Mouse (Mus musculus) embryonic facial prominence, embryonic 15.5 days (tissue): ENCODE measurements at regions not wholly inside any gene's neighbourhood (a gene's known extent, or its start where the extent isn't known, plus 50 kb on each side); places are given as distances from the start of the nearest gene placed in this dataset.
"Not testable (repeated sequence)": the region's sequence is repeated elsewhere in the genome, so short reads cannot be mapped to it uniquely, and the experiment has no call there.

Source experiments
- ATAC-seq: fragments of 200-750 bp; cut with Nextera tagmentation; 2 replicates; pipeline ENCODE4 v1.8.0; 2017; ENCODE audit warnings: low read depth, moderate TSS enrichment; ENCODE audit not compliant: insufficient number of reproducible peaks, low FRiP score, low TSS enrichment
- H3K27ac ChIP-seq: fragments of 300-500 bp; sonication (generic); replicated peaks from 2 replicates; pipeline ENCODE4 v1.5.1; 2015; ENCODE audit warnings: mild to moderate bottlenecking, inconsistent platforms
- H3K27me3 ChIP-seq: fragments of 300-500 bp; sonication (generic); 2 replicates; pipeline ENCODE4 v1.6.1; 2015; ENCODE audit warnings: inconsistent platforms
- H3K36me3 ChIP-seq: fragments of 300-500 bp; sonication (generic); 2 replicates; pipeline ENCODE4 v1.6.1; 2015; ENCODE audit warnings: mild to moderate bottlenecking, inconsistent platforms
- H3K4me1 ChIP-seq: fragments of 300-500 bp; sonication (generic); 2 replicates; pipeline ENCODE4 v1.6.1; 2015; ENCODE audit warnings: inconsistent platforms
- H3K4me2 ChIP-seq: fragments of 300-500 bp; sonication (generic); replicated peaks from 2 replicates; pipeline ENCODE4 v1.6.1; 2015; ENCODE audit warnings: mild to moderate bottlenecking, inconsistent platforms
- H3K4me3 ChIP-seq: fragments of 300-500 bp; sonication (generic); replicated peaks from 2 replicates; pipeline ENCODE4 v1.5.1; 2015; ENCODE audit warnings: mild to moderate bottlenecking, inconsistent platforms
- H3K9ac ChIP-seq: fragments of 300-500 bp; sonication (generic); 2 replicates; pipeline ENCODE4 v1.6.1; 2015; ENCODE audit warnings: inconsistent platforms
- H3K9me3 ChIP-seq: fragments of 300-500 bp; sonication (generic); replicated peaks from 2 replicates; pipeline ENCODE4 v1.6.1; 2016; ENCODE audit warnings: inconsistent platforms
- WGBS: fragments of 180-500 bp; shearing (Covaris S2); methylation state at CpG from one replicate; pipeline ENCODE4 v1.1.7; 2015; 5-methylcytosine and 5-hydroxymethylcytosine counted together

DNA sequence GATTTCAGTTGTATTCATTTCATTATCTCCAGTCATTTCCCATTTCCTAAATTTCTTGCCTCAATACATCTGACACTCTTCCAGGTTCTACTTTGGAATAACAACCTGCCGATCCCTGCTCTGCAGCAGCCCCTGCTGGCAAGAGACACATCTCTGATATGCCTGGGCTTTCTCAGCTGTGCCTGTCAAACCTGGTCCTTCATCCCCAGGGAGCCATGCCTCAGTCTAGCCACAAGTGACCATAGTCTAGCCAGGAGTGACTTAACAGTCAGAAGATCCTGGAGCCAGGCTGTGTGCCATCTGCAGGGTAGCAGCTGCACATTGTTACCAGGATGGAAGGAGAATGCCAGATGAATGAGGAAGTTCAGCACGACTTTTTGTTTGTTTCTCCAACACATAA is 833.2 kb downstream of the Diaph3 start:
- ATAC-seq, result no peak
- no peak overlapping the region for H3K4me3 ChIP-seq
- H3K9me3 ChIP-seq, result no peaks in the 10 kb centered on the region
- no peaks in the 10 kb centered on the region for H3K36me3 ChIP-seq
- H3K27ac ChIP-seq, result no peak overlapping the region
- no peak overlapping the region for H3K4me2 ChIP-seq
- no peaks in the 10 kb centered on the region for H3K27me3 ChIP-seq
- no peak overlapping the region for H3K9ac ChIP-seq
- WGBS, result 29% methylated on average over 2 of the region's 2 CpGs
- no peaks in the 10 kb centered on the region for H3K4me1 ChIP-seq

DNA sequence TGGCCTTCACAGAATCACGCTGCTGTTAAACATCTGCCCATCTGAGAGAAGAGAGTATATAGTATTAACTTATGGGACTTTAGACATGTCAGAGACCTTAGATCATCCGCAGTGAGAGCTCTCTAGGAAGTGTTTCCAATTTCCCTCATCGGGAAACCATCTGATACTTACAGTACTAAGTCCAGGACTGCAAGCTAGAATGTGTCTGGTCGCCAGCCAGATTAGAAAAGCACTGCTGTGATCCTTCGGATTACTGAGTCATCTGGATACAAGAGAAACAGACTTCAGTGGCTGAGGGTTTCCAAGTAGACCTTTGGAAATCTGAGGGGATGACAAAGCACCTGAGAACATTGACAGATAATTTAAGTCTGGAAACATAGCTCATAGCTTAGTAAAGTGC is 839.4 kb downstream of the Diaph3 start:
- Histone ChIP-seq H3K9ac (no peak overlapping the region), H3K9me3 (no peaks in the 10 kb centered on the region), H3K27me3 (no peaks in the 10 kb centered on the region), H3K4me2 (no peak overlapping the region), H3K27ac (no peak overlapping the region), H3K4me1 (no peaks in the 10 kb centered on the region), H3K36me3 (no peaks in the 10 kb centered on the region), H3K4me3 (no peak overlapping the region)
- ATAC-seq, result no peak
- 68% methylated on average over 5 of the region's 5 CpGs for WGBS

GRCm38 (mm10) chr14:86300811-86301210 is 840.2 kb downstream of the Diaph3 start:
- no peak overlapping the region for H3K9ac ChIP-seq
- no peak overlapping the region for H3K4me3 ChIP-seq
- H3K27ac ChIP-seq, result no peak overlapping the region
- no peak for ATAC-seq
- H3K4me2 ChIP-seq, result no peak overlapping the region
- no peaks in the 10 kb centered on the region for H3K27me3 ChIP-seq
- no peaks in the 10 kb centered on the region for H3K9me3 ChIP-seq
- H3K4me1 ChIP-seq, result no peaks in the 10 kb centered on the region
- H3K36me3 ChIP-seq, result no peaks in the 10 kb centered on the region
- WGBS, result 85% methylated on average over 1 of the region's 1 CpGs

DNA sequence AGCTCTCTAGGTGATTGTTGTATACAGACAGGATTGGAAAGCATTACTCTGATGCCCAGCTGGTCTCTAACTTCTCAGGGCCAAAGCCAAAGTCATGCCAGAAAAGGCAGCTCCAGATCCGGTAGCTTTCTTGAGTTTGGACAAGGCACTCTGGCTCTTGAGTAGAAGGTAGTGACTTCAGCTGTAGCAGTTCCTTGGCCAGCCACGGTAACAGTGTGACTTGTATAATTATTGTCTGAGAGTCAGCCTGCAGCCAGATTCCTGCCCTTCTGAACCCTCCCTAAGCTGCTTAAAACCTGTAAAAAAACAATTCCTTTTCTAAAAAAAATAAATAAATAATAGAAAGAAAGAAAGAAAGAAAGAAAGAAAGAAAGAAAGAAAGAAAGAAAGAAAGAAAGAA is 843.0 kb downstream of the Diaph3 start:
- H3K4me1 ChIP-seq, result no peaks in the 10 kb centered on the region
- no peak for ATAC-seq
- H3K9ac ChIP-seq, result no peak overlapping the region
- H3K4me2 ChIP-seq, result no peak overlapping the region
- no peaks in the 10 kb centered on the region for H3K27me3 ChIP-seq
- no peak overlapping the region for H3K27ac ChIP-seq
- WGBS, result 65% methylated on average over 2 of the region's 2 CpGs
- no peak overlapping the region for H3K4me3 ChIP-seq
- no peaks in the 10 kb centered on the region for H3K9me3 ChIP-seq
- no peaks in the 10 kb centered on the region for H3K36me3 ChIP-seq

DNA sequence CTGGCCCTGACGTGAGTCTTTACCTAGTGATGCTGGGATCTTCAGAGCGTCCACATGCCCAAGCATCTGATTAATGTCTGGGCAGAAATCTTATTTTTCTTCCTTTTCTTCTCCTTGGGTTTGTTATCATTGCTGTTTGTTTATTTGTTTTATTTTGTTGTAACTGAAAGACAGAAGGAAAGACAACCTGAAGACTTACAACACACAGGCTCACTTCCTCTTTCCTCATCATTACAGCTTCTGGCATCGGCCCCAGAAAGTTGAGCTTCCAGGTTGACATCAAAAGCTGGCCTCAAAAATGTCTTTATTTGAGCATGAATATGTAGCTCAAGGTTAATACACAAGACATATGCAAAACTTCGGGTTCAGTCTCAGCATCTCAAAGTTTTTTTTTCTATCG is 846.4 kb downstream of the Diaph3 start:
- H3K4me3 ChIP-seq, H3K9me3 ChIP-seq, H3K27me3 ChIP-seq, H3K4me2 ChIP-seq, H3K36me3 ChIP-seq, H3K4me1 ChIP-seq, H3K9ac ChIP-seq, H3K27ac ChIP-seq, ATAC-seq: not testable (repeated sequence)
- 82% methylated on average over 5 of the region's 5 CpGs for WGBS

DNA sequence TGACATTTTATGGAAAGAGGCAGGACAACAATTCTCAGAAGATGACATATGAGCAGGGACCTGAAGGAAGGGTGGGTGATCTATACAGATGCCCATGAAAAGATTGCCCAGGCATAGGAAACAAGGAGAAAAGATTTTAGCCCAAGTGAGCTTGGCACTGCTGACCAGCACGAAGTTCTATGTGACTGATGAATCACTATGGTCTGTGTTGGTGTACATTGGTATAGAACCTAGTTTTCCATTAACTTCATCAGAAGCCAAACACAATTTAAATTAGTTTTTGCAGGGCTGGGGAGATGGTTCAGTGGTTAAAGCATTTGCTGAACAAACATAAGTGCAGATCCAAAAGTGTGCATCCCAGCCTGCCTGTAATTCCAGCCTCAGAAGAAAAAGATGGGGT is 847.2 kb downstream of the Diaph3 start:
- WGBS, result 85% methylated on average over 1 of the region's 1 CpGs
- H3K4me3 ChIP-seq, result no peak overlapping the region
- H3K9ac ChIP-seq, result no peak overlapping the region
- ATAC-seq, result no peak
- H3K4me2 ChIP-seq, result no peak overlapping the region
- H3K4me1 ChIP-seq, result no peaks in the 10 kb centered on the region
- H3K36me3 ChIP-seq, result no peaks in the 10 kb centered on the region
- H3K27me3 ChIP-seq, result no peaks in the 10 kb centered on the region
- no peaks in the 10 kb centered on the region for H3K9me3 ChIP-seq
- H3K27ac ChIP-seq, result no peak overlapping the region

GRCm38 (mm10) chr14:86293371-86293770 is 847.7 kb downstream of the Diaph3 start:
- no peaks in the 10 kb centered on the region for H3K9me3 ChIP-seq
- H3K4me3 ChIP-seq, result no peak overlapping the region
- no peak overlapping the region for H3K27ac ChIP-seq
- WGBS, result 48% methylated on average over 3 of the region's 3 CpGs
- no peaks in the 10 kb centered on the region for H3K36me3 ChIP-seq
- H3K27me3 ChIP-seq, result no peaks in the 10 kb centered on the region
- H3K9ac ChIP-seq, result no peak overlapping the region
- H3K4me2 ChIP-seq, result no peak overlapping the region
- ATAC-seq, result no peak
- H3K4me1 ChIP-seq, result no peaks in the 10 kb centered on the region

DNA sequence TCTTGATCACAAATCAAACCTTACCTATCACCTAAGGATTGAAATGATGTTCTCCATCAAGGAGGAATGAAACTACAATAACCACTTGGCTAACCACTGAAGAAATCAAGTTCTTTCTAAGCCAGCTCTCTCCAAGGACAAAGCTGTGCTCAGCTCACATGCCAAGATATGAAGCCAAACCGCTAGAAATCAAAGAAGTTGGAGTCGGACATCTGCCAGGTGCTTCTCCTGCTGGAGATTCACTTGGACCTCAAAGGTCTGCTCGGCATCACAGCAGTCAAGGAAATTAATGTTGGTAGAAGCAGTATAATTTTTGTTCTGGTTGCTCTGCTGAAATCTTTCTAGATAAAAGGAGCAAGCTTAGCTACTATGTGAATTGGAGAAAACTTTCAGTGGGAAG is 850.5 kb downstream of the Diaph3 start:
- H3K36me3 ChIP-seq, result no peaks in the 10 kb centered on the region
- H3K27me3 ChIP-seq, result no peaks in the 10 kb centered on the region
- no peak overlapping the region for H3K4me2 ChIP-seq
- H3K9me3 ChIP-seq, result no peaks in the 10 kb centered on the region
- H3K4me1 ChIP-seq, result no peaks in the 10 kb centered on the region
- ATAC-seq, result no peak
- 86% methylated on average over 3 of the region's 3 CpGs for WGBS
- H3K9ac ChIP-seq, result no peak overlapping the region
- H3K4me3 ChIP-seq, result no peak overlapping the region
- no peak overlapping the region for H3K27ac ChIP-seq

- H3K4me2 ChIP-seq, result no peak overlapping the region
- H3K9me3 ChIP-seq, result no peaks in the 10 kb centered on the region
- 37% methylated on average over 8 of the region's 8 CpGs for WGBS
- no peak overlapping the region for H3K9ac ChIP-seq
- no peaks in the 10 kb centered on the region for H3K27me3 ChIP-seq
- H3K4me3 ChIP-seq, result no peak overlapping the region
- no peaks in the 10 kb centered on the region for H3K36me3 ChIP-seq
- no peak for ATAC-seq
- H3K27ac ChIP-seq, result no peak overlapping the region
- no peaks in the 10 kb centered on the region for H3K4me1 ChIP-seq
These were observed 879.3 kb downstream of the Diaph3 start for GRCm38 (mm10) chr14:86261640-86262230.

- H3K9me3 ChIP-seq, result no peaks in the 10 kb centered on the region
- H3K36me3 ChIP-seq, result no peaks in the 10 kb centered on the region
- no peak overlapping the region for H3K9ac ChIP-seq
- 60% methylated on average over 1 of the region's 1 CpGs for WGBS
- no peaks in the 10 kb centered on the region for H3K27me3 ChIP-seq
- H3K4me3 ChIP-seq, result no peak overlapping the region
- no peak overlapping the region for H3K27ac ChIP-seq
- H3K4me1 ChIP-seq, result no peaks in the 10 kb centered on the region
- H3K4me2 ChIP-seq, result no peak overlapping the region
- ATAC-seq, result no peak
These were observed 886.8 kb downstream of the Diaph3 start for GRCm38 (mm10) chr14:86254196-86254595.

- Histone ChIP-seq H3K9ac (no peak overlapping the region), H3K27ac (no peak overlapping the region), H3K4me1 (no peaks in the 10 kb centered on the region), H3K4me3 (no peak overlapping the region), H3K27me3 (no peaks in the 10 kb centered on the region), H3K4me2 (no peak overlapping the region), H3K36me3 (no peaks in the 10 kb centered on the region), H3K9me3 (no peaks in the 10 kb centered on the region)
- no peak for ATAC-seq
These were observed 889.4 kb downstream of the Diaph3 start for GRCm38 (mm10) chr14:86251617-86252016.

DNA sequence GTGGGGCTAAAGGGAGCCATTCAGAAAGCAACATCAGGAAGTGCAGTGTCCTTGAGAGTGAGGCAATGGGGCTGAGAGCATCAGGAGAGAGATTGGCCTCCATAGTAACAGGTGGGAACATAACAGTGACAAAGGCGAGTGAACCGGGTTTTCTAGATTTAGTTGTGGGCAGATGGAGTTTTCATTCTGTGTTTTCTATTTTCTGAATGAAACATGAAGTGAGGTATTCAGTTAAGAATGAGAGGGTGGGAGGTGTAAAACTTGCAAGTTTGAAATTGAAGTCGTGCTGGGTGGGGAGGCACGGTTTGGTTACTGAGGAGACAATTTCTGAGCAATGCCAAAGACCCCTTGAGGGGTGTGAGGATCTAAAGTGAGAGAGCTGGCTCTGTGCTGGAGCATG is 893.3 kb downstream of the Diaph3 start:
- ATAC-seq, result no peak
- no peaks in the 10 kb centered on the region for H3K27me3 ChIP-seq
- no peaks in the 10 kb centered on the region for H3K4me1 ChIP-seq
- WGBS, result 87% methylated on average over 4 of the region's 4 CpGs
- no peak overlapping the region for H3K27ac ChIP-seq
- H3K4me2 ChIP-seq, result no peak overlapping the region
- no peaks in the 10 kb centered on the region for H3K9me3 ChIP-seq
- no peak overlapping the region for H3K4me3 ChIP-seq
- no peak overlapping the region for H3K9ac ChIP-seq
- no peaks in the 10 kb centered on the region for H3K36me3 ChIP-seq
